Mouse (Mus musculus) granulocyte monocyte progenitor cell, adult 5-6 weeks (primary cell): ENCODE data around the gene Gm12666. TPM values are rescaled to one million over a fixed set of nuclear protein-coding genes. Genes with fewer than 3 reads are reported as not detected.
"Not testable (repeated sequence)": the region's sequence is repeated elsewhere in the genome, so short reads cannot be mapped to it uniquely, and the experiment has no call there.

Source experiments
- ATAC-seq: replicated peaks from 2 replicates; pipeline ENCODE4 v1.8.0; 2016; ENCODE audit warnings: mild to moderate bottlenecking, moderate TSS enrichment, inconsistent platforms; ENCODE audit not compliant: poor library complexity, severe bottlenecking
- total RNA-seq, 2 experiments: library from RNA; stranded (forward) in 1 of 2; stranded (reverse) in 1 of 2; fragments of 200-712, 200-1000 nt in 1 of 2; fragments of >200 nt in 1 of 2; fragmentation: Nextera tagmentation in 1 of 2; gene quantifications; 2 replicates each; pipeline ENCODE4 v1.2.3; 2014 to 2017

The Gm12666 gene
- total RNA-seq (2014; fragmentation: Nextera tagmentation), result not detected in 2 replicates
- total RNA-seq (2017), result 0.22 and 0.62 TPM in 2 replicates

DNA sequence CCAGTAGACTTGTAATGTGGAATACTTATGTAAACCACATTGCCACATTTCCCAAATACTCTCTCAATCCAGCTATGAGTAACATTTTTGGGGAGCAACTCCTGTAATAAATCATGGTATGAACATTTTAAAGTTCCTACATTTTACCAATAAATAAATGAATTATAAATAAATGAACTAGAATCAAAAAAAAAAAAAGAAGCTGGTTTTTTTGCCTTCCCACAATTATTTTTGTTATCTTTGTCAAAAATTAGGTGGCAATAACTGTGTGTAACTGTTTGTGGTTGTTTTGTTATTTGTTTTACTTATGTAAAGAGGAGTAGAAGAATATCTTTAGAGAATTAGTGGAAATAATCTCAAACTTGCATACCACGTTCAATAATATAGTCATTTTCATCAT is at the start of gene Gm12666:
Gm12666 (minus strand) TSS at position 101 of the 400 bp plus-strand sequence.
- ATAC-seq, result not testable (repeated sequence)

DNA sequence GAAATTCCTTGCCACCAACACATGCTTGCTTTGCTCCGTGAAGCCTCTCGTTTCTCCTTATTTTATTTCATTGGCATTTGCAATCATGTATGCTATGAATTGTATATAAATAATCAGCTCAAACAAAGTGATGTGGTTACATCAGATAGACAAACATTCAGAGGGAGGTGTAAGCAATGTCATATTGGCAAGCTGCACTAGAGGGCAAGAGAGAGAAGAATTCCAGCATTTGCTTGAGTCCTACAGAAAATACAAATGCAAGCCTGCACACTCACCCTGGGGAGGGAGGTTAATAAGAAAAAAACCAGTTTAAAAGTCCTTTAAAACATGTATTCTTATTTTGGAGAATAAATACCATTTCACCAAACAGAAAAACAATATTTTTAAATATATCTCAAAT is 34.8 kb upstream of the Gm12666 start:
- ATAC-seq, result no peak

DNA sequence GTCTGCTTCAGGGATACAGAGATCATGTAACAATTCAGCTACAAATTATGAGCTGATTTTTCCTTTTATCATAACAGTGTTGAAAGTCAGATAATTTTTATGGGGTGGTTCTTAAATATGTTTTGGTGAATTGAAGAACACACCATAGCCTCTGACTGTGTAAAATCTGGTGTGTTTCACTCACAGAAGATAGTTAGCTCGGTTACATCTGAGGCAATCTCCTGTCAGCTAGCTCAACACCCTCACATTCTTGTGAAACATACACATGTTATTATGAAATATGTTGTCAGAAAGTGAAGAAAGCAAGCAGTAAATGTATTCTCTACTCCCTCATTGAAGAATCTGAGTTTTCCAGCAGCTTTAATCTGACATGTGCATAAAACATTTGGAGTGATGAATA is 24.7 kb upstream of the Gm12666 start:
- ATAC-seq, result no peak

DNA sequence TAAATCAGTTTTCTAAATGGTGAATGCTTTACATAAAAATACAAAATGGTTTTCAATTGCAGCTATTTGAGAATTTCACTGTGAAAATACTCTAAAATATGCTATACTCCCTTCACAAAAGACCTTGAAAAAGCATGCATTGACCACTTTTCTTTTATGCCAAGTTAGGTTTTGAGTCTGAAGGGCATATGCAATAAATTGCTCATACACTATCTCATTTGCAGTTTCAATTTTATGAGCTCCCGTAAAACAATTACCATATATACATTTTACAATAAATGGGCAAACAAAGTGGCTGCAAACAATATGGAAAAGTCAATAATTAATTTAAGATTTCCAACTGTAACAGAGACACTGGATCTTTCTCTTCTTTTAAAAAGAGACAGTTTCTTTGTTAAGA is 38.9 kb downstream of the Gm12666 start:
- ATAC-seq, result no peak

DNA sequence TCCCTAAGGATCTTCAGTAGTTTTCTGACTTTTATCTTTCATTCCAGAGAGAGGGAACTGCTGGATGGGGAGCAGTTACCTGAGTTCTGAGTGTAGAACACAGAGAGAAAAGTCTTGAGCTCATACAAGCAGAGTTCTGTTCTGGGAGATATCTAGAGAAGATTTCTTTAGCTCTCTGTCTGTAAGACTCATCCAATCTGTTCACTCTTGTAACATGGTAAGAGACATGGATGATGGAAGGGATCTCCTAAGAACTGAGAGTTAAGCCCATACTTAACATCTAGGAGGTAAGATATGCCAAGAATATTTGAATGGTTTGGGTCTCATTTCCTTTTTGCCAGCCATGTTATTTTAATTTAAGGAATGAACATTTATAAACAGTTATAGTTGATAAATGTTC is 44.4 kb downstream of the Gm12666 start, which contains the start of gene Izumo3:
Izumo3 (minus strand) TSS at position 101 of the 400 bp plus-strand sequence.
- no peak for ATAC-seq

Other genes with a start within 250 kb of the Gm12666 start
- gene Izumo3, start 44.5 kb downstream of the Gm12666 start, total RNA-seq (2014; fragmentation: Nextera tagmentation), result not detected in 2 replicates
- gene Izumo3, start 44.5 kb downstream of the Gm12666 start, total RNA-seq (2017), result not detected in 2 replicates